Mouse (Mus musculus): ENCODE data around the gene C4b. TPM values are rescaled to one million over a fixed set of nuclear protein-coding genes. Genes with fewer than 3 reads are reported as not detected.

The C4b gene
- polyA plus RNA-seq, 1 experiment from 2014 or later, result 1.1 TPM

- no peak for DNase-seq (ENCODE audit: low spot score)
- Histone ChIP-seq H3K4me3 (ENCODE audit: low read depth, low read length) (no peak overlapping the region), H3K9me3 (ENCODE audit: control insufficient read depth, low read length) (0 out of 2 replicates have a peak, but pooled peaks cover 3% of the 10 kb centered on the region), H3K4me2 (ENCODE audit: low read depth, low read length) (no peak overlapping the region), H3K36me3 (ENCODE audit: control insufficient read depth, insufficient read depth, low read length) (no peaks in the 10 kb centered on the region), H3K27me3 (replicated peaks; ENCODE audit: control insufficient read depth, insufficient read depth, low read length) (no peaks in the 10 kb centered on the region), H3K9ac (ENCODE audit: low read depth, low read length) (no peak overlapping the region), H3K27ac (replicated peaks; ENCODE audit: low read depth, low read length) (no peak overlapping the region), H3K4me1 (ENCODE audit: control insufficient read depth, insufficient read depth, low read length) (no peaks in the 10 kb centered on the region)
- 47% methylated on average over 4 of the region's 4 CpGs for WGBS
- no peak for ATAC-seq (ENCODE audit: low read depth)
These were observed 53.2 kb downstream of the C4b start for GRCm38 (mm10) chr17:34690458-34690857.

- 91% methylated on average over 7 of the region's 7 CpGs for WGBS
- Histone ChIP-seq H3K4me2 (ENCODE audit: low read depth, low read length) (no peak overlapping the region), H3K36me3 (ENCODE audit: control insufficient read depth, insufficient read depth, low read length) (no peaks in the 10 kb centered on the region), H3K27me3 (replicated peaks; ENCODE audit: control insufficient read depth, insufficient read depth, low read length) (no peaks in the 10 kb centered on the region), H3K4me1 (ENCODE audit: control insufficient read depth, insufficient read depth, low read length) (0 out of 2 replicates have a peak, but pooled peaks cover 4% of the 10 kb centered on the region), H3K9ac (ENCODE audit: low read depth, low read length) (no peak overlapping the region), H3K4me3 (ENCODE audit: low read depth, low read length) (no peak overlapping the region), H3K27ac (replicated peaks; ENCODE audit: low read depth, low read length) (no peak overlapping the region), H3K9me3 (ENCODE audit: control insufficient read depth, low read length) (0 out of 2 replicates have a peak, but pooled peaks cover 3% of the 10 kb centered on the region)
- ATAC-seq (ENCODE audit: low read depth) (no peak), DNase-seq (ENCODE audit: low spot score) (no peak)
These were observed 54.8 kb downstream of the C4b start for GRCm38 (mm10) chr17:34688889-34689288.

- peaks cover 2% of the 10 kb centered on the region; the same call in 1 of the 2 replicates for H3K27me3 ChIP-seq (replicated peaks; ENCODE audit: control insufficient read depth, insufficient read depth, low read length)
- 0 out of 2 replicates have a peak, but pooled peaks cover 3% of the 10 kb centered on the region for H3K9me3 ChIP-seq (ENCODE audit: control insufficient read depth, low read length)
- DNase-seq (ENCODE audit: low spot score) (peak; percentile 81), ATAC-seq (ENCODE audit: low read depth) (no peak)
- no peak overlapping the region for H3K9ac ChIP-seq (ENCODE audit: low read depth, low read length)
- 0 out of 2 replicates have a peak, but pooled peaks cover 4% of the 10 kb centered on the region for H3K4me1 ChIP-seq (ENCODE audit: control insufficient read depth, insufficient read depth, low read length)
- no peak overlapping the region for H3K27ac ChIP-seq (replicated peaks; ENCODE audit: low read depth, low read length)
- H3K4me2 ChIP-seq (ENCODE audit: low read depth, low read length), result no peak overlapping the region
- WGBS, result 69% methylated on average over 28 of the region's 28 CpGs
- H3K4me3 ChIP-seq (ENCODE audit: low read depth, low read length), result no peak overlapping the region
- H3K36me3 ChIP-seq (ENCODE audit: control insufficient read depth, insufficient read depth, low read length), result no peaks in the 10 kb centered on the region
These were observed 58.3 kb downstream of the C4b start for GRCm38 (mm10) chr17:34685120-34686110.

GRCm38 (mm10) chr17:34684253-34684893, 59.3 kb downstream of the C4b start:
- ATAC-seq (ENCODE audit: low read depth), result no peak
- no peak overlapping the region for H3K27ac ChIP-seq (replicated peaks; ENCODE audit: low read depth, low read length)
- no peak overlapping the region for H3K4me3 ChIP-seq (ENCODE audit: low read depth, low read length)
- no peak overlapping the region for H3K4me2 ChIP-seq (ENCODE audit: low read depth, low read length)
- no peak for DNase-seq (ENCODE audit: low spot score)
- 0 out of 2 replicates have a peak, but pooled peaks cover 3% of the 10 kb centered on the region for H3K9me3 ChIP-seq (ENCODE audit: control insufficient read depth, low read length)
- WGBS, result 48% methylated on average over 9 of the region's 9 CpGs
- H3K27me3 ChIP-seq (replicated peaks; ENCODE audit: control insufficient read depth, insufficient read depth, low read length), result peaks cover 7% of the 10 kb centered on the region; the same call in 1 of the 2 replicates
- H3K4me1 ChIP-seq (ENCODE audit: control insufficient read depth, insufficient read depth, low read length), result 0 out of 2 replicates have a peak, but pooled peaks cover 4% of the 10 kb centered on the region
- H3K9ac ChIP-seq (ENCODE audit: low read depth, low read length), result no peak overlapping the region
- no peaks in the 10 kb centered on the region for H3K36me3 ChIP-seq (ENCODE audit: control insufficient read depth, insufficient read depth, low read length)

- no peak overlapping the region for H3K4me2 ChIP-seq (ENCODE audit: low read depth, low read length)
- 0 out of 2 replicates have a peak, but pooled peaks cover 4% of the 10 kb centered on the region for H3K4me1 ChIP-seq (ENCODE audit: control insufficient read depth, insufficient read depth, low read length)
- WGBS, result 58% methylated on average over 10 of the region's 10 CpGs
- 0 out of 2 replicates have a peak, but pooled peaks cover 3% of the 10 kb centered on the region for H3K9me3 ChIP-seq (ENCODE audit: control insufficient read depth, low read length)
- ATAC-seq (ENCODE audit: low read depth) (no peak), DNase-seq (ENCODE audit: low spot score) (no peak)
- no peaks in the 10 kb centered on the region for H3K36me3 ChIP-seq (ENCODE audit: control insufficient read depth, insufficient read depth, low read length)
- no peak overlapping the region for H3K9ac ChIP-seq (ENCODE audit: low read depth, low read length)
- H3K27ac ChIP-seq (replicated peaks; ENCODE audit: low read depth, low read length), result no peak overlapping the region
- no peak overlapping the region for H3K4me3 ChIP-seq (ENCODE audit: low read depth, low read length)
- peaks cover 13% of the 10 kb centered on the region; the same call in 1 of the 2 replicates for H3K27me3 ChIP-seq (replicated peaks; ENCODE audit: control insufficient read depth, insufficient read depth, low read length)
These were observed 59.9 kb downstream of the C4b start for GRCm38 (mm10) chr17:34683686-34684220.

DNA sequence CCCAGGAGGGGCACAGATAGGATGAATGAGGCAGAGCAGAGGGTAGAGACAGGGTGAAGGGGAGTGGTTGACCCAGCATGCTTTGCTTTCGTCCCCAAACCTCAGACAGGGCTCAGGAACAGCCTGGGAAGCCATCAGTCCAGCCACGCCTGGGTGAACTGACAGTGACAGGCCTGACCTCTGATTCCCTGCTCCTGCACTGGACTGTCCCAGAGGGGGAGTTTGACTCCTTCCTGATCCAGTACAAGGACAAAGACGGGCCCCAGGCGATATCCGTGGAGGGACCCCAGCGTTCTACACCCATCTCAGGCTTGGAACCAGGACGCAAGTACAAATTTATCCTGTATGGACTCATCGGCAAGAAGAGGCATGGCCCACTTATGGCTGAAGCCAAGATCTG, 60.5 kb downstream of the C4b start:
- H3K4me3 ChIP-seq (ENCODE audit: low read depth, low read length), result no peak overlapping the region
- 73% methylated on average over 8 of the region's 8 CpGs for WGBS
- 0 out of 2 replicates have a peak, but pooled peaks cover 4% of the 10 kb centered on the region for H3K4me1 ChIP-seq (ENCODE audit: control insufficient read depth, insufficient read depth, low read length)
- peaks cover 18% of the 10 kb centered on the region; the same call in 1 of the 2 replicates for H3K27me3 ChIP-seq (replicated peaks; ENCODE audit: control insufficient read depth, insufficient read depth, low read length)
- ATAC-seq (ENCODE audit: low read depth) (no peak), DNase-seq (ENCODE audit: low spot score) (no peak)
- H3K27ac ChIP-seq (replicated peaks; ENCODE audit: low read depth, low read length), result no peak overlapping the region
- no peak overlapping the region for H3K4me2 ChIP-seq (ENCODE audit: low read depth, low read length)
- 0 out of 2 replicates have a peak, but pooled peaks cover 3% of the 10 kb centered on the region for H3K9me3 ChIP-seq (ENCODE audit: control insufficient read depth, low read length)
- no peaks in the 10 kb centered on the region for H3K36me3 ChIP-seq (ENCODE audit: control insufficient read depth, insufficient read depth, low read length)
- no peak overlapping the region for H3K9ac ChIP-seq (ENCODE audit: low read depth, low read length)

DNA sequence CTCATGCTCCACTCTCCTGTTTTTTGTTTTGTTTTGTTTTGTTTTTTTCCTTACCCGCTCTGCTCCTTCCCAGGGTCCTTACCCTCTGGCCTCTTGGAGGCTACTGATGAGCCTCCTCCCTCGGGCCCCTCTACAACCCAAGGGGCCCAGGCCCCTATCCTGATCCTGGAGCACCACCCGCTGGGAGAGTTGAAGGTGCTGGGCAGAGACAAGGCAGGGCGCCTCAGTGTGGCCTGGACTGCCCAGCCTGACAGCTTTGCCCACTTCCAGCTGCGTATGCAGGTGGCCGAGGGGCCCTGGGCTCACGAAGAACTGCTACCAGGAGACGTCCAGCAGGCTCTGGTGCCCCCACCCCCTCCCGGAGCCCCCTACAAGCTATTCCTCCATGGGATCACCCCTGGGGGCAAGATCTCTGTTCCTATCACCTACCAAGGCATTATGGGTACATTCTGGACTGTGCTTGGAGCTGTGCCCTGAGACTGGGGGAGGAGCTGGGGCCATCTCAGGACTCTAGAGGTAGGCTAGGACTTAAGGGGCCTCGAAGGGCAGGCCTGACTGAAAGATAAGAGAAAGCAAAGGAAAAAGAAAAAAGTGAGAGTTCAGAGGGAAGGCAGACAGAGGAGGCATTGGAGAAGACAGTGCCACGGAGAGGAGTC, 61.7 kb downstream of the C4b start:
- no peak overlapping the region for H3K27ac ChIP-seq (replicated peaks; ENCODE audit: low read depth, low read length)
- no peaks in the 10 kb centered on the region for H3K36me3 ChIP-seq (ENCODE audit: control insufficient read depth, insufficient read depth, low read length)
- ATAC-seq (ENCODE audit: low read depth) (no peak), DNase-seq (ENCODE audit: low spot score) (no peak)
- WGBS, result 71% methylated on average over 11 of the region's 11 CpGs
- peak overlapping the region; percentile 5; the same call in 1 of the 2 replicates for H3K9ac ChIP-seq (ENCODE audit: low read depth, low read length)
- H3K4me2 ChIP-seq (ENCODE audit: low read depth, low read length), result no peak overlapping the region
- H3K9me3 ChIP-seq (ENCODE audit: control insufficient read depth, low read length), result no peaks in the 10 kb centered on the region
- no peak overlapping the region for H3K4me3 ChIP-seq (ENCODE audit: low read depth, low read length)
- 0 out of 2 replicates have a peak, but pooled peaks cover 4% of the 10 kb centered on the region for H3K4me1 ChIP-seq (ENCODE audit: control insufficient read depth, insufficient read depth, low read length)
- peaks cover 21% of the 10 kb centered on the region for H3K27me3 ChIP-seq (replicated peaks; ENCODE audit: control insufficient read depth, insufficient read depth, low read length)
